Mouse (Mus musculus) lung, embryonic 14.5 days (tissue): ENCODE data around the gene Cxcr6. TPM values are rescaled to one million over a fixed set of nuclear protein-coding genes. Genes with fewer than 3 reads are reported as not detected.

Source experiments
- ATAC-seq: fragments of 200-750 bp; cut with Nextera tagmentation; 2 replicates; pipeline ENCODE4 v1.8.0; 2017; ENCODE audit warnings: mild to moderate bottlenecking, moderate TSS enrichment, moderate library complexity; ENCODE audit not compliant: insufficient read depth
- DNase-seq: peaks from one replicate; pipeline ENCODE4 v3.0.0-alpha.2; 2015
- H3K27ac ChIP-seq: fragments of 300-500 bp; sonication (generic); 2 replicates; pipeline ENCODE4 v1.5.1; 2014; ENCODE audit warnings: low read depth, mild to moderate bottlenecking, moderate library complexity
- H3K27me3 ChIP-seq: fragments of 300-500 bp; sonication (generic); 2 replicates; pipeline ENCODE4 v1.6.1; 2014; ENCODE audit warnings: low read length, control low read depth; ENCODE audit not compliant: insufficient read depth
- H3K36me3 ChIP-seq: fragments of 300-500 bp; sonication (generic); 2 replicates; pipeline ENCODE4 v1.6.1; 2014; ENCODE audit warnings: control low read depth; ENCODE audit not compliant: insufficient read depth
- H3K4me1 ChIP-seq: fragments of 300-500 bp; sonication (generic); 2 replicates; pipeline ENCODE4 v1.6.1; 2014; ENCODE audit warnings: antibody characterized with exemption, control low read depth; ENCODE audit not compliant: insufficient read depth
- H3K4me2 ChIP-seq: fragments of 300-500 bp; sonication (generic); 2 replicates; pipeline ENCODE4 v1.6.1; 2014; ENCODE audit warnings: mild to moderate bottlenecking
- H3K4me3 ChIP-seq: fragments of 300-500 bp; sonication (generic); 2 replicates; pipeline ENCODE4 v1.5.1; 2014; ENCODE audit warnings: low read depth, low read length
- H3K9ac ChIP-seq: fragments of 300-500 bp; sonication (generic); 2 replicates; pipeline ENCODE4 v1.6.1; 2014
- H3K9me3 ChIP-seq: fragments of 300-500 bp; sonication (generic); 2 replicates; pipeline ENCODE4 v1.6.1; 2016; ENCODE audit warnings: low read depth, low read length, control low read depth
- CTCF ChIP-seq: IDR thresholded peaks from 2 replicates; pipeline ENCODE4 v1.5.1; 2016; ENCODE audit warnings: antibody characterized with exemption, low read depth
- WGBS: fragments of 180-500 bp; shearing (Covaris S2); extraction: QIAGEN DNeasy Blood & Tissue Kit; methylation state at CpG from one replicate; pipeline ENCODE4 v1.1.7; 2014; 5-methylcytosine and 5-hydroxymethylcytosine counted together
- polyA plus RNA-seq: library from polyadenylated mRNA; unstranded; fragments of >200 nt; fragmentation: Nextera tagmentation; extraction: Ambion mirVana; gene quantifications from 2 replicates; pipeline ENCODE4 v1.2.1, GENCODE M21; 2014

The Cxcr6 gene
- polyA plus RNA-seq, 1 experiment from 2014 or later: 0.25 TPM

GRCm38 (mm10) chr9:123846490-123846889 is 40.2 kb downstream of the Cxcr6 start:
- H3K9me3 ChIP-seq: no peaks in the 10 kb centered on the region
- TF ChIP-seq CTCF: no peak
- DNase-seq: no peak
- 0 out of 2 replicates have a peak, but pooled peaks cover 7% of the 10 kb centered on the region for H3K4me1 ChIP-seq
- no peak for ATAC-seq
- no peak overlapping the region for H3K4me2 ChIP-seq
- H3K27ac ChIP-seq: no peak overlapping the region
- peaks cover 11% of the 10 kb centered on the region; the same call in 1 of the 2 replicates for H3K36me3 ChIP-seq
- 88% methylated on average over 1 of the region's 1 CpGs for WGBS
- no peaks in the 10 kb centered on the region for H3K27me3 ChIP-seq
- no peak overlapping the region for H3K9ac ChIP-seq
- no peak overlapping the region for H3K4me3 ChIP-seq

- peak overlapping the region; percentile 76 for H3K4me2 ChIP-seq
- H3K9ac ChIP-seq: no peak overlapping the region
- no peak overlapping the region for H3K27ac ChIP-seq
- DNase-seq: peak; percentile 40
- ATAC-seq: no peak
- TF ChIP-seq CTCF: no peak
- H3K4me1 ChIP-seq: 0 out of 2 replicates have a peak, but pooled peaks cover 7% of the 10 kb centered on the region
- no peaks in the 10 kb centered on the region for H3K9me3 ChIP-seq
- no peaks in the 10 kb centered on the region for H3K27me3 ChIP-seq
- 29% methylated on average over 2 of the region's 2 CpGs for WGBS
- no peaks in the 10 kb centered on the region for H3K36me3 ChIP-seq
- H3K4me3 ChIP-seq: peak overlapping the region; percentile 72; the same call in 1 of the 2 replicates
Measured at GRCm38 (mm10) chr9:123849976-123850695, 43.9 kb downstream of the Cxcr6 start.

GRCm38 (mm10) chr9:123850705-123851061 is 44.4 kb downstream of the Cxcr6 start:
- H3K27me3 ChIP-seq: no peaks in the 10 kb centered on the region
- TF ChIP-seq CTCF: no peak
- ATAC-seq: 0 out of 2 replicates have a peak, but pooled peaks have one; percentile 1
- H3K36me3 ChIP-seq: no peaks in the 10 kb centered on the region
- H3K4me2 ChIP-seq: peak overlapping the region; percentile 76
- H3K4me1 ChIP-seq: 0 out of 2 replicates have a peak, but pooled peaks cover 7% of the 10 kb centered on the region
- H3K9me3 ChIP-seq: no peaks in the 10 kb centered on the region
- peak overlapping the region; percentile 83 for H3K9ac ChIP-seq
- DNase-seq: peak; percentile 60
- H3K4me3 ChIP-seq: peak overlapping the region; percentile 72
- peak overlapping the region; percentile 95; the same call in 1 of the 2 replicates for H3K27ac ChIP-seq
- WGBS: 5% methylated on average over 2 of the region's 2 CpGs

GRCm38 (mm10) chr9:123851062-123851712 is 44.9 kb downstream of the Cxcr6 start:
- ATAC-seq (peak; percentile 82), DNase-seq (peak; percentile 74)
- 0 out of 2 replicates have a peak, but pooled peaks cover 7% of the 10 kb centered on the region for H3K4me1 ChIP-seq
- no peaks in the 10 kb centered on the region for H3K36me3 ChIP-seq
- peak overlapping the region; percentile 83 for H3K9ac ChIP-seq
- no peaks in the 10 kb centered on the region for H3K9me3 ChIP-seq
- no peaks in the 10 kb centered on the region for H3K27me3 ChIP-seq
- H3K4me3 ChIP-seq: peak overlapping the region; percentile 72
- peak overlapping the region; percentile 76 for H3K4me2 ChIP-seq
- WGBS: under 1% methylated on average over 27 of the region's 27 CpGs
- peak overlapping the region; percentile 95 for H3K27ac ChIP-seq
- TF ChIP-seq CTCF: 0 out of 2 replicates have a peak, but pooled peaks have one; percentile 3

GRCm38 (mm10) chr9:123851713-123852448 is 45.6 kb downstream of the Cxcr6 start, which contains the start of gene Fyco1:
TSS of gene Fyco1 (minus strand) at chr9:123851899.
- WGBS: under 1% methylated on average over 47 of the region's 47 CpGs
- no peaks in the 10 kb centered on the region for H3K27me3 ChIP-seq
- H3K4me3 ChIP-seq: peak within 1 kb of the TSS; percentile 72
- H3K4me1 ChIP-seq: 0 out of 2 replicates have a peak, but pooled peaks cover 7% of the 10 kb centered on the region
- H3K4me2 ChIP-seq: peak within 1 kb of the TSS; percentile 76
- TF ChIP-seq CTCF: no peak
- no peaks in the 10 kb centered on the region for H3K9me3 ChIP-seq
- H3K36me3 ChIP-seq: no peaks in the 10 kb centered on the region
- peak; percentile 98 for DNase-seq
- peak within 1 kb of the TSS; percentile 83 for H3K9ac ChIP-seq
- peak; percentile 97 for ATAC-seq
- peak within 1 kb of the TSS; percentile 95 for H3K27ac ChIP-seq

GRCm38 (mm10) chr9:123852449-123853390 is 46.4 kb downstream of the Cxcr6 start:
- no peak for TF ChIP-seq CTCF
- 62% methylated on average over 5 of the region's 5 CpGs for WGBS
- peak overlapping the region; percentile 33 for H3K4me3 ChIP-seq
- H3K9ac ChIP-seq: peak overlapping the region; percentile 34; the same call in 1 of the 2 replicates
- 0 out of 2 replicates have a peak, but pooled peaks cover 7% of the 10 kb centered on the region for H3K4me1 ChIP-seq
- H3K9me3 ChIP-seq: no peaks in the 10 kb centered on the region
- H3K27ac ChIP-seq: no peak overlapping the region
- no peaks in the 10 kb centered on the region for H3K36me3 ChIP-seq
- DNase-seq (peak; percentile 11), ATAC-seq (peak; percentile 9; the same call in 1 of the 2 replicates)
- H3K27me3 ChIP-seq: no peaks in the 10 kb centered on the region
- peak overlapping the region; percentile 61 for H3K4me2 ChIP-seq
